ENCODE assay signal across 8 mouse cellular contexts in genomic region chr5:138195463-138195862, GRCm38 (mm10). TPM values are rescaled to one million over a fixed set of nuclear protein-coding genes. Genes with fewer than 3 reads are reported as not detected.
DNase-seq lines count a peak whose midpoint lies in the region; ATAC-seq and TF ChIP-seq lines count a peak whose summit lies in the region.

No protein-coding gene starts in this region.

- H3K27me3 ChIP-seq in heart, adult 2 months (ENCODE audit: control insufficient read depth, insufficient read depth, low read length): no peaks in the 10 kb centered on the region
- no peaks in the 10 kb centered on the region for H3K27me3 ChIP-seq in hindbrain, embryonic 14.5 days (ENCODE audit: control insufficient read depth, insufficient read depth, low read length)
- no peaks in the 10 kb centered on the region for H3K27me3 ChIP-seq in midbrain, embryonic 12.5 days

- H3K9me3 ChIP-seq in hindbrain, embryonic 14.5 days (ENCODE audit: control insufficient read depth, low read length): no peaks in the 10 kb centered on the region
- H3K9me3 ChIP-seq in midbrain, embryonic 12.5 days: no peaks in the 10 kb centered on the region

- H3K36me3 ChIP-seq in heart, adult 2 months (ENCODE audit: control insufficient read depth, insufficient read depth, low read length): no peaks in the 10 kb centered on the region
- peaks cover 22% of the 10 kb centered on the region for H3K36me3 ChIP-seq in hindbrain, embryonic 14.5 days (replicated peaks; ENCODE audit: control insufficient read depth, insufficient read depth)
- H3K36me3 ChIP-seq in midbrain, embryonic 12.5 days: peaks cover 27% of the 10 kb centered on the region

- H3K27ac ChIP-seq in heart, adult 2 months: no peak overlapping the region
- H3K27ac ChIP-seq in brown adipose tissue, adult 24 weeks (replicated peaks; ENCODE audit: low read depth, low read length): 0 out of 2 replicates have a peak overlapping the region, but pooled peaks have one; percentile 55
- peak overlapping the region; percentile 91; the same call in 1 of the 2 replicates for H3K27ac ChIP-seq in hindbrain, embryonic 14.5 days
- H3K27ac ChIP-seq in midbrain, embryonic 12.5 days (replicated peaks): no peak overlapping the region

- 71% methylated on average over 7 of the region's 7 CpGs for WGBS in heart, adult 2 months
- WGBS in hindbrain, embryonic 14.5 days: 74% methylated on average over 7 of the region's 7 CpGs
- 81% methylated on average over 7 of the region's 7 CpGs for WGBS in midbrain, embryonic 12.5 days

- no peak for TF ChIP-seq CTCF in heart, adult 2 months (IDR thresholded peaks at IDR 0.05)

- H3K79me2 ChIP-seq in heart, adult 2 months (replicated peaks; ENCODE audit: control insufficient read depth, insufficient read depth, low read length): no peaks in the 10 kb centered on the region

- peaks cover 1% of the 10 kb centered on the region; the same call in 1 of the 2 replicates for H3K4me1 ChIP-seq in heart, adult 2 months (ENCODE audit: control insufficient read depth, insufficient read depth, low read length)
- no peaks in the 10 kb centered on the region for H3K4me1 ChIP-seq in brown adipose tissue, adult 24 weeks (ENCODE audit: control insufficient read depth, insufficient read depth, insufficient read length, low read length)
- 0 out of 2 replicates have a peak, but pooled peaks cover 3% of the 10 kb centered on the region for H3K4me1 ChIP-seq in hindbrain, embryonic 14.5 days (replicated peaks; ENCODE audit: control insufficient read depth, insufficient read depth, low read length)
- peaks cover 9% of the 10 kb centered on the region; the same call in 1 of the 2 replicates for H3K4me1 ChIP-seq in midbrain, embryonic 12.5 days

- no peak for DNase-seq in heart, adult 2 months
- DNase-seq in heart, postnatal 36 days: no peak
- no peak for DNase-seq in hindbrain, embryonic 14.5 days (ENCODE audit: low spot score)
- DNase-seq in adrenal gland, postnatal 4 days (ENCODE audit: low spot score in 2 of 2): no peak
- DNase-seq in embryo, embryonic 9.5 days (ENCODE audit: extremely low spot score): no peak
- DNase-seq in ovary, postnatal 36 days (ENCODE audit: low spot score): no peak

- TF ChIP-seq POLR2A in heart, adult 2 months (IDR thresholded peaks at IDR 0.05; ENCODE audit: insufficient read depth, low read depth, low read length): no peak

- H3K4me3 ChIP-seq in heart, adult 2 months: peak overlapping the region; percentile 75; the same call in 1 of the 2 replicates
- H3K4me3 ChIP-seq in brown adipose tissue, adult 24 weeks (ENCODE audit: insufficient read depth, low read depth, low read length): peak overlapping the region; percentile 70
- peak overlapping the region; percentile 89 for H3K4me3 ChIP-seq in hindbrain, embryonic 14.5 days (replicated peaks; ENCODE audit: low read length)
- peak overlapping the region; percentile 60 for H3K4me3 ChIP-seq in midbrain, embryonic 12.5 days

- no peak for TF ChIP-seq EP300 in heart, adult 2 months (IDR thresholded peaks at IDR 0.05; ENCODE audit: insufficient read depth, low read depth, low read length)

- H3K9ac ChIP-seq in heart, adult 2 months (ENCODE audit: low read depth, low read length): no peak overlapping the region
- H3K9ac ChIP-seq in hindbrain, embryonic 14.5 days: peak overlapping the region; percentile 96
- H3K9ac ChIP-seq in midbrain, embryonic 12.5 days (replicated peaks): peak overlapping the region; percentile 83

- ATAC-seq in hindbrain, embryonic 14.5 days (ENCODE audit: low FRiP score): no peak
- no peak for ATAC-seq in midbrain, embryonic 12.5 days (ENCODE audit: low FRiP score, low read depth)

- peak overlapping the region; percentile 98 for H3K4me2 ChIP-seq in hindbrain, embryonic 14.5 days (replicated peaks)
- H3K4me2 ChIP-seq in midbrain, embryonic 12.5 days (replicated peaks): peak overlapping the region; percentile 94

- intact Hi-C loops in heart, adult 2 months (cut with DNase I): no loop called here
- intact Hi-C loops in heart, postnatal 36 days (cut with DNase I): no loop called here

RNA-seq across cellular contexts. Expression of gene Mblac1, which starts 1.3 kb away (rescaled TPM):
- 1 to 10 TPM; 2.3 to 3.5 TPM for total RNA-seq in heart, adult 2 months (2021)
- 1.6 and 1.7 TPM in 2 replicates for polyA plus RNA-seq in heart, adult 2 months (2012; rRNA removed)
- 1 to 10 TPM; 2.9 to 3.1 TPM for total RNA-seq in heart, postnatal 36 days (2021)
- 4.6 and 5.8 TPM in 2 replicates for polyA plus RNA-seq in brown adipose tissue, adult 24 weeks (2012; ENCODE audit: insufficient read depth, insufficient read length, missing spikeins)
- polyA plus RNA-seq in hindbrain, embryonic 14.5 days (2014; fragmentation: Nextera tagmentation; extraction: Ambion mirVana): 12.5 and 13.6 TPM in 2 replicates
- 11.6 and 12.2 TPM in 2 replicates for polyA plus RNA-seq in midbrain, embryonic 12.5 days (2016; fragmentation: Nextera tagmentation; extraction: Ambion mirVana)
- 10 to 100 TPM in 1 of 2 experiments, 1 to 10 TPM in 1; 9.9 to 10.2 TPM for total RNA-seq in adrenal gland, postnatal 4 days (2021)

RNA-seq across cellular contexts. Expression of gene Cnpy4, which starts 8.2 kb away (rescaled TPM):
- 1 to 10 TPM; 5.9 to 7.2 TPM for total RNA-seq in heart, adult 2 months (2021)
- 2.2 and 4.1 TPM in 2 replicates for polyA plus RNA-seq in heart, adult 2 months (2012; rRNA removed)
- 1 to 10 TPM; 6.4 to 7.2 TPM for total RNA-seq in heart, postnatal 36 days (2021)
- 8.0 and 11.0 TPM in 2 replicates for polyA plus RNA-seq in brown adipose tissue, adult 24 weeks (2012; ENCODE audit: insufficient read depth, insufficient read length, missing spikeins)
- polyA plus RNA-seq in hindbrain, embryonic 14.5 days (2014; fragmentation: Nextera tagmentation; extraction: Ambion mirVana): 29.5 and 31.5 TPM in 2 replicates
- polyA plus RNA-seq in midbrain, embryonic 12.5 days (2016; fragmentation: Nextera tagmentation; extraction: Ambion mirVana): 43.9 and 47.7 TPM in 2 replicates
- total RNA-seq in adrenal gland, postnatal 4 days (2021): 10 to 100 TPM; 29.9 to 31.1 TPM

RNA-seq across cellular contexts. Expression of gene Taf6, which starts 8.2 kb away (rescaled TPM):
- total RNA-seq in heart, adult 2 months (2021): 10 to 100 TPM; 32.1 to 36.5 TPM
- polyA plus RNA-seq in heart, adult 2 months (2012; rRNA removed): 56.7 and 67.5 TPM in 2 replicates
- total RNA-seq in heart, postnatal 36 days (2021): 10 to 100 TPM; 32.8 to 33.5 TPM
- 18.0 and 22.4 TPM in 2 replicates for polyA plus RNA-seq in brown adipose tissue, adult 24 weeks (2012; ENCODE audit: insufficient read depth, insufficient read length, missing spikeins)
- polyA plus RNA-seq in hindbrain, embryonic 14.5 days (2014; fragmentation: Nextera tagmentation; extraction: Ambion mirVana): 67.1 and 72.8 TPM in 2 replicates
- 121 and 129 TPM in 2 replicates for polyA plus RNA-seq in midbrain, embryonic 12.5 days (2016; fragmentation: Nextera tagmentation; extraction: Ambion mirVana)
- 10 to 100 TPM; 35.6 to 39.2 TPM for total RNA-seq in adrenal gland, postnatal 4 days (2021)

RNA-seq across cellular contexts. Expression of gene Mcm7, which starts 23.2 kb away (rescaled TPM):
- total RNA-seq in heart, adult 2 months (2021): 1 to 10 TPM; 8.8 to 9.6 TPM
- 8.5 and 9.8 TPM in 2 replicates for polyA plus RNA-seq in heart, adult 2 months (2012; rRNA removed)
- 10 to 100 TPM; 10.5 to 11.7 TPM for total RNA-seq in heart, postnatal 36 days (2021)
- polyA plus RNA-seq in brown adipose tissue, adult 24 weeks (2012; ENCODE audit: insufficient read depth, insufficient read length, missing spikeins): 8.5 and 10.4 TPM in 2 replicates
- 71.6 and 78.1 TPM in 2 replicates for polyA plus RNA-seq in hindbrain, embryonic 14.5 days (2014; fragmentation: Nextera tagmentation; extraction: Ambion mirVana)
- 250 and 269 TPM in 2 replicates for polyA plus RNA-seq in midbrain, embryonic 12.5 days (2016; fragmentation: Nextera tagmentation; extraction: Ambion mirVana)
- 100 to 1,000 TPM; 102 to 116 TPM for total RNA-seq in adrenal gland, postnatal 4 days (2021)

RNA-seq across cellular contexts. Expression of gene Ap4m1, which starts 23.7 kb away (rescaled TPM):
- total RNA-seq in heart, adult 2 months (2021): 1 to 10 TPM; 7.3 to 7.5 TPM
- 15.2 and 16.3 TPM in 2 replicates for polyA plus RNA-seq in heart, adult 2 months (2012; rRNA removed)
- 10 to 100 TPM in 1 of 2 experiments, 1 to 10 TPM in 1; 9.6 to 11.8 TPM for total RNA-seq in heart, postnatal 36 days (2021)
- polyA plus RNA-seq in brown adipose tissue, adult 24 weeks (2012; ENCODE audit: insufficient read depth, insufficient read length, missing spikeins): 12.0 and 12.4 TPM in 2 replicates
- polyA plus RNA-seq in hindbrain, embryonic 14.5 days (2014; fragmentation: Nextera tagmentation; extraction: Ambion mirVana): 15.2 and 15.5 TPM in 2 replicates
- 27.9 and 28.2 TPM in 2 replicates for polyA plus RNA-seq in midbrain, embryonic 12.5 days (2016; fragmentation: Nextera tagmentation; extraction: Ambion mirVana)
- 10 to 100 TPM; 46.0 to 47.2 TPM for total RNA-seq in adrenal gland, postnatal 4 days (2021)

Comparison
In these comparisons a context has a peak if more than half of its experiments do, and no peak if none do; other contexts are left out.
1. H3K27ac ChIP-seq: peak in brown adipose tissue, adult 24 weeks (single experiment) and hindbrain, embryonic 14.5 days (single experiment); none in heart, adult 2 months (single experiment) and midbrain, embryonic 12.5 days (single experiment).
2. Peak in every context shown above with its lines, with median percentiles within 50 percentile points of each other: H3K4me3 ChIP-seq.